Mouse (Mus musculus): ENCODE data around the gene Fis1. TPM values are rescaled to one million over a fixed set of nuclear protein-coding genes. Genes with fewer than 3 reads are reported as not detected.

The Fis1 gene
- polyA plus RNA-seq, 1 experiment = 107 TPM

DNA sequence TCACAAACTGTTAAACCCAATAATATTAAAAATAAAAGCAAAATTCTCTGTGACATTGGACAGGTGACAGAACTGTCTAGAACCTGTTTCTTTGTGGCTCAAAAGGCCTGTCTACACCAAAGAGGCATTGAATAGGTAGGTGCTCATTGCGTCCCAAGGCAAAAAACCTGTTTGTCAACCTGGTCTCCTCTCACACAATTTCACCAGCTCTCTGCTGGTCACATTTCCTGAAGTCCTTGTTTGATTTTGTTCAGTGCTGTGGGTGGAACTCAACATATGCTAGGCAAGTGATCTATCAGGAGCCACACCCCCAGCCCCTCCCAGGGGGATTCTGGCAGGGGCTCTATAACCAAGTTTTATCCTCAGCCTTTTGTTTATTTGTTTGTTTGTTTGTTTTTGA, 4.2 kb downstream of the Fis1 start:
- Histone ChIP-seq H3K27ac (ENCODE audit: insufficient read depth, low read length) (no peak overlapping the region), H3K4me3 (ENCODE audit: insufficient read depth, low read length) (no peak overlapping the region), H3K4me1 (ENCODE audit: control insufficient read depth, insufficient read depth, low read length) (no peaks in the 10 kb centered on the region)
- no peak for TF ChIP-seq POLR2A (IDR thresholded peaks at IDR 0.05; ENCODE audit: low read depth, low read length)
- no peak for TF ChIP-seq CTCF (IDR thresholded peaks at IDR 0.05; ENCODE audit: borderline replicate concordance, insufficient read depth, low read length)

DNA sequence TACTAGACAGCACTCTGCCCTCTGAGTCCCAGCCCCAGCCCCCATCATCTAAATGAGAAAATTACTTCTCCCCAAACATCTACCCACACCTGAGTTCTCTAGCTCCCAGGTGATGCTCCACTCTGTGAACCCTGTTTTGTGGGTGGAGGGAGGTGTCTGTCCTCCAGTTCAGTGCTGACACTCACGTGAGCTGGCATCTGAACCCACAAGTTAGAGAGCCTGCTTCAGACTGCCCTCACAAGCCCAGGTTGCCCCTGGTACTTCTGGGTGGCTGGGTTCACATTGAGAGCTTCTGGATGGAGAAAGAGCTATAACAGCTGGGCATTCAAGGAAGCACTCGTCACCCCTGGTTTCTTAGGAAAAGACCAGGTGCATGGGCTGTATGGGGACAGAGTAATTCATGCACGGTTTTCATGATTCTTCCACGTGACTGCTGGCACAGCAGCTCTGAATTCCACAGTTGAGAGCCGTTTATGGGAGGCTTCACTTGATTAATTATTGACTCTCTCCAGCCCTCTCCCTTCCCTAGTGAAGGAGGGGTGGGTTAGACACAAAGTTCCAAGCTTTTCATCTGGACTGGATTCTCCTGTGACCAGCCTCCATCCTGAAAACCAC, 6.0 kb downstream of the Fis1 start:
- Histone ChIP-seq H3K27ac (ENCODE audit: insufficient read depth, low read length) (no peak overlapping the region), H3K4me1 (ENCODE audit: control insufficient read depth, insufficient read depth, low read length) (no peaks in the 10 kb centered on the region), H3K4me3 (ENCODE audit: insufficient read depth, low read length) (no peak overlapping the region)
- TF ChIP-seq CTCF (IDR thresholded peaks at IDR 0.05; ENCODE audit: borderline replicate concordance, insufficient read depth, low read length) (no peak), POLR2A (IDR thresholded peaks at IDR 0.05; ENCODE audit: low read depth, low read length) (no peak)

DNA sequence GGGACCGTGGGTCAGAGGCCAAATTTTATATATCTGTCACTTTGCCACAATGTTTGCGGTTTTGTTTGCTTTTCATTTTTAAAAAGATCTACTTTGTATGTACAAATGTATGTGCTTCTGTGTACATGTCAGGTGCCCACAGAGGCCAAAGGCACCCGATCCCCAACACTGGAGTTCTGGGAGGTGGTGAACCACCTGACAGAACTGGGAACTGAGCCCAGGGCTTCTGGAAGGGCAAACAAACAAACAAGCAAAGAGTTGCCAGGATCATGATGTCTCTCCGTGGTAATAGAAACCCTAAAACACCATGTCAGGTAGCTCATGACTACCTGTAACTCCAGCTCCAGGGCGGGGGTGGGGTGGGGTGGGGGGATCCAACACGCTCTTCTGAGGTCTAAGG, 7.0 kb downstream of the Fis1 start:
- H3K4me1 ChIP-seq (ENCODE audit: control insufficient read depth, insufficient read depth, low read length) = no peaks in the 10 kb centered on the region
- H3K4me3 ChIP-seq (ENCODE audit: insufficient read depth, low read length) = no peak overlapping the region
- no peak overlapping the region for H3K27ac ChIP-seq (ENCODE audit: insufficient read depth, low read length)
- TF ChIP-seq CTCF (IDR thresholded peaks at IDR 0.05; ENCODE audit: borderline replicate concordance, insufficient read depth, low read length) (no peak), POLR2A (IDR thresholded peaks at IDR 0.05; ENCODE audit: low read depth, low read length) (no peak)

DNA sequence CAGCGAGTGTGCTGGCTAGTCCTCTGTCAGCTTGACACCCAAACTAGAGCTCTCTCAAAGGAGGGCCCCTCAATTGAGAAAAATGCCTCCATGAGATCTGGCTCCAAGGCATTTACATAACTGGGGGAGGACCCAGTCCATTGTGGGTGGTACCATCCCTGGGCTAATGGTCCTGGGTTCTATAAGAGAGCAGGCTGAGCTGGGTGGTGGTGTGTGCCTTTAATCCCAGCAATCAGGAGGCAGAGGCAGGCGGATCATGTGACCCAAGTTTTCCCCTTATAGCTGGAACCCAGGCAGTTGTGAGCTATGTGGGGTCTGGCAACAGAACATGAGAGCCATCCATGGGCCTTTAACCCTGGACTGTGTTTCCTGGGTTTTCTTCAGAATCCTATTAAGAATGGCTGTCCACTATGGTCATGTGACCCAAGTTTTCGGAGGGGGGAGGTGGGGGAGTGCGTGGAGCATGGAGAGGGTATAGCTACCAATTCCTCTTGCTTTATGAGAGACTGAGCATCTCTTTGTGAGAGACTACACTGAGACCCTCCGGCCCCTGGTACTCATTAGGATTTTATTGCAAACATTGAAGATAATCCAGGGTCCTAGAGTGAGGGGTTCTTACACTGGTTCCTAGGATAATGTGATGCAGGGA, 8.4 kb downstream of the Fis1 start:
- Histone ChIP-seq H3K4me1 (ENCODE audit: control insufficient read depth, insufficient read depth, low read length) (no peaks in the 10 kb centered on the region), H3K4me3 (ENCODE audit: insufficient read depth, low read length) (peak overlapping the region; percentile 63), H3K27ac (ENCODE audit: insufficient read depth, low read length) (peak overlapping the region; percentile 59)
- TF ChIP-seq CTCF (IDR thresholded peaks at IDR 0.05; ENCODE audit: borderline replicate concordance, insufficient read depth, low read length) (no peak), POLR2A (IDR thresholded peaks at IDR 0.05; ENCODE audit: low read depth, low read length) (no peak)

DNA sequence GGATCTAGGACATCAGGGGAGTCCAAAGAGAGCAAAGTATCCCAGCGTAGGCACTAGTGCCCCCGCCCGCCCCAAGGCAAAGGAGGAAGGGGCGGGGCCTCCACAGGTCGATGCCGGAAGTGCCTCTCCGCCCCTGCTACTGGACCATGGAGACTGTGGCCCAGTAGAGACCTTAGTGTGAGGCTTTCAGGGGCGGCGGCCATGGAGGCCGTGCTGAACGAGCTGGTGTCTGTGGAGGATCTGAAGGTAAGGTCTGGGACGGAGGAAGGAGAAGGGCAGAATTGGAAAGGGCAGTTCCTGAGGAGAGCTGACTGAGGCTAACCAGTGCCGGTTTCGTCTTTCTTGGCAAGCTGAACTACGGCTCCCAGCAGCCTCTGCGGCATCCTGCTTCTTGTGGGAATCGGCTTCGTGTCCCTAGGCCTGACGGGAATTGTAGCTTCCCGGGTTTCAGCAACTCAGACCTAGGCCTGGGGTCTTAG, 8.9 kb downstream of the Fis1 start:
- Histone ChIP-seq H3K27ac (ENCODE audit: insufficient read depth, low read length) (peak overlapping the region; percentile 62), H3K4me3 (ENCODE audit: insufficient read depth, low read length) (peak overlapping the region; percentile 63)
- TF ChIP-seq CTCF (IDR thresholded peaks at IDR 0.05; ENCODE audit: borderline replicate concordance, insufficient read depth, low read length) (no peak), POLR2A (IDR thresholded peaks at IDR 0.05; ENCODE audit: low read depth, low read length) (peak; percentile 74)

DNA sequence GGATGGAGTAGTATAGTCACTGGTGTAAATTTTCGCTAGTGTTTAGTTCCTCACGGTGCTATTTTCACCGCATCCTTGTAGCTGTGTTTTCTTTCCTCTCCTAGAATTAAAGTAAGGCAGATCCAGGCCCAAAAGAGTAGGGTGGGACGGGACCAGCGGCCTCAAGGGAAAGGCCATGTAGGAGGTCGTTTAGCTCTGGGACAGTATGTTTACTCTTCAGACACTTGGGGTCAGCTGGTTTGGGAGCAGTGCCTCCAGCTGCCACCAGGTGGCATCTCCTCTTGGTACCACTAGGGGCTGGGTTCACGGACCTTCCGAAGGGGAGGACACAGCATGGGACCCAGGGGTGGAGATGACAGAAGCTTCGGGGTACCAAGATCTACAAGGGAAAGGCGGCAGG, 9.4 kb downstream of the Fis1 start:
- Histone ChIP-seq H3K4me1 (ENCODE audit: control insufficient read depth, insufficient read depth, low read length) (no peaks in the 10 kb centered on the region), H3K4me3 (ENCODE audit: insufficient read depth, low read length) (peak overlapping the region; percentile 63), H3K27ac (ENCODE audit: insufficient read depth, low read length) (peak overlapping the region; percentile 43)
- peak; percentile 79; the same call in 1 of the 2 replicates for TF ChIP-seq CTCF (IDR thresholded peaks at IDR 0.05; ENCODE audit: borderline replicate concordance, insufficient read depth, low read length)
- TF ChIP-seq POLR2A (IDR thresholded peaks at IDR 0.05; ENCODE audit: low read depth, low read length) = no peak

More for the DNA sequence above, 8.9 kb downstream of the Fis1 start:
- H3K4me1 ChIP-seq (ENCODE audit: control insufficient read depth, insufficient read depth, low read length) = no peaks in the 10 kb centered on the region

DNA sequence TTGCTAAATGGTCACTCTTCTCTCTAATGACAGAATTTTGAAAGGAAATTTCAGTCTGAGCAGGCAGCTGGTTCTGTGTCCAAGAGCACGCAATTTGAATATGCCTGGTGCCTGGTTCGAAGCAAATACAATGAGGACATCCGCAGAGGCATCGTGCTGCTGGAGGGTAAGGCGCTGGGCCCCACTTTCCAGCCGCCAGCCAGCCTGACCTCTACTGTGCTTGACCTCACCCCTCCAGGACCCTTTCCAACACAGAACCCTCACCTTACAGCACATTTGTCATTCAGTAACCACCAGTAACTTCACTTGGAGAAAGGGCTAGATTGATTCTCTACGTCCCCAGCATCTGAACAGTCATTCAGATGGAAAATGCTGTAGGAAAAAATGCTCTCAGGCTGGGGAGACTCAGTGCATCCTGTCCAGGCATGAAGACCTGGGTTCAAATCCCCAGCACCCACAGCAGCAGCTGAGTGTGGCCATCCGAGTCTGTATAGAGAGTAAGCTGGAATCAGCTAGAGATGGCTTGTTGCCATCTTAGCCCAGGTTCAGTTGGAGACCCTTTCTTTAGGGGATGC, 10.0 kb downstream of the Fis1 start:
- TF ChIP-seq CTCF (IDR thresholded peaks at IDR 0.05; ENCODE audit: borderline replicate concordance, insufficient read depth, low read length) (no peak), POLR2A (IDR thresholded peaks at IDR 0.05; ENCODE audit: low read depth, low read length) (no peak)
- peak overlapping the region; percentile 63 for H3K4me3 ChIP-seq (ENCODE audit: insufficient read depth, low read length)
- H3K4me1 ChIP-seq (ENCODE audit: control insufficient read depth, insufficient read depth, low read length) = no peaks in the 10 kb centered on the region
- H3K27ac ChIP-seq (ENCODE audit: insufficient read depth, low read length) = no peak overlapping the region

DNA sequence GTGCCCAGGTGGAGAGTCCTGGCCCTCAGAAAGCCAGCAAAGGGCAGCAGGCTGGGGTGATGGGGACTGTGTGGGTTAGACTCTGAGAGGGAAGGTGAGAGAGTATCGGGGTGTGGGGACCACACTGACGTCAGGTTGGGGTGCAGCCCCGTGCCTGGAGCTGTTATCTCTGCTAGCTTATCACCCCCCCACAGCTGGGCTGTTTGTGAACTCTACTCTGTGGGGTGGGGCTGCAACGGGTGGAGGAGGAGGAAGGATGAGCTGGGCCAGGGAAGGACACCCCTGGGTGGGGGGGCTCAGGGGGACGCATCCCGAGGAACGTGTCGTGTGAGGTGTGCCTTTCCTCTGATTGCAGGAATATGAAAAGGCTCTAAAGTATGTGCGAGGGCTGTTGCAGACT, 12.1 kb downstream of the Fis1 start:
- TF ChIP-seq POLR2A (IDR thresholded peaks at IDR 0.05; ENCODE audit: low read depth, low read length) = no peak
- no peak for TF ChIP-seq CTCF (IDR thresholded peaks at IDR 0.05; ENCODE audit: borderline replicate concordance, insufficient read depth, low read length)
- Histone ChIP-seq H3K27ac (ENCODE audit: insufficient read depth, low read length) (no peak overlapping the region), H3K4me3 (ENCODE audit: insufficient read depth, low read length) (no peak overlapping the region), H3K4me1 (ENCODE audit: control insufficient read depth, insufficient read depth, low read length) (no peaks in the 10 kb centered on the region)

DNA sequence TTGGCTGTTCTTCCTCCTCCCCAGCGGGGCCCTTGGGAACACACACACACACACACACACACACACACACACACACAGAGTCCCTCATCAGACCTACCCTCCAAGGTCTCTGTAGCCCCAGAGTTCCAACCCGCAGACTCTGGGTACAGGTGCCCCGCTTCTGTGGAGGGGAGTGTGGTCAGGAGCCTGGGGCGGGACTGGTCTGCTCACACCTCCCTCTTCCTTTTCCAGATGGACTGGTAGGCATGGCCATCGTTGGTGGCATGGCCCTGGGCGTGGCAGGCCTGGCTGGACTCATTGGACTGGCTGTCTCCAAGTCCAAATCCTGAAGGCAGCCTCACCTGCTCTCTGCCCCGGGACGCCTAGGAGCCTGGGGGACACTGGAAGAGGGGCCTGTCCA, 12.6 kb downstream of the Fis1 start:
- Histone ChIP-seq H3K27ac (ENCODE audit: insufficient read depth, low read length) (no peak overlapping the region), H3K4me1 (ENCODE audit: control insufficient read depth, insufficient read depth, low read length) (no peaks in the 10 kb centered on the region), H3K4me3 (ENCODE audit: insufficient read depth, low read length) (no peak overlapping the region)
- TF ChIP-seq CTCF (IDR thresholded peaks at IDR 0.05; ENCODE audit: borderline replicate concordance, insufficient read depth, low read length) = no peak
- TF ChIP-seq POLR2A (IDR thresholded peaks at IDR 0.05; ENCODE audit: low read depth, low read length) = no peak

DNA sequence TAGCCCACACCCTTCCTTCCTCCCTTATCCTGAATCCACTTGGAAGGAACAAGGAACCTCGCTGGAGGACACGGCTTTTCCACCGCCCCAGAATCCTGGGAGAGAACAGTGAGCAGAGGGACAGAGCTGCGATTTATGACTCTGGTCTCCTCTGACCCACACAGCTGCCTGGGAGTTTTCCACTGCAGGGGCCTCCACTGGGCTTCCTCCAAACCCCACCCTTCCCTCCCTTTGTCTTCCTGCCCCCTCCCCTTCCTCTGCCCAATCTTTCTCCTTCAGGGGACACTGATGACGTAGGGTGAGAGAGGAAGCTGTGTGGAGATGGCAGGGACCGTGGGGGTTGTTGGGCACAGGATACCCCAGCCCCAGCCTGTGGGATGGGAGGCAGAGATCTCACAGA, 13.3 kb downstream of the Fis1 start, which contains the start of gene Cldn15:
Gene Cldn15, plus strand, starts transcription at position 286 of the 400 bp plus-strand sequence.
- no peak for TF ChIP-seq POLR2A (IDR thresholded peaks at IDR 0.05; ENCODE audit: low read depth, low read length)
- no peak for TF ChIP-seq CTCF (IDR thresholded peaks at IDR 0.05; ENCODE audit: borderline replicate concordance, insufficient read depth, low read length)
- Histone ChIP-seq H3K4me3 (ENCODE audit: insufficient read depth, low read length) (no peak within 1 kb of the TSS), H3K27ac (ENCODE audit: insufficient read depth, low read length) (no peak within 1 kb of the TSS)

More for the DNA sequence above, 13.3 kb downstream of the Fis1 start, which contains the start of gene Cldn15:
- no peaks in the 10 kb centered on the region for H3K4me1 ChIP-seq (ENCODE audit: control insufficient read depth, insufficient read depth, low read length)

All from embryonic fibroblast, embryonic 13.5 days (primary cell).